Mouse (Mus musculus) MEL (cell line): ENCODE measurements at regions not wholly inside any gene's neighbourhood (a gene's known extent, or its start where the extent isn't known, plus 50 kb on each side); places are given as distances from the start of the nearest gene placed in this dataset.

Experiments used
- DNase-seq: peaks from one replicate; pipeline ENCODE4 v3.0.0; 2011; ENCODE audit warnings: low read depth, low spot score
- H3K27ac ChIP-seq: 2 replicates; pipeline ENCODE4 v1.5.1; 2012; ENCODE audit warnings: low read depth, mild to moderate bottlenecking, control low read depth, low read length, moderate library complexity; ENCODE audit not compliant: control insufficient read depth
- H3K27me3 ChIP-seq, 2 experiments: fragments of 150-350 bp in 1 of 2; sonication (generic) in 1 of 2; 2 replicates each; pipeline ENCODE4 v1.6.1; 2012; ENCODE audit warnings: low read length in 2 of 2, mild to moderate bottlenecking in 2 of 2, improper control_type of control experiment in 1 of 2, moderate library complexity in 1 of 2; ENCODE audit not compliant: insufficient read depth in 2 of 2, control insufficient read depth in 1 of 2
- H3K36me3 ChIP-seq, 2 experiments: 2 replicates each; pipeline ENCODE4 v1.6.1; 2012 to 2014; ENCODE audit warnings: low read length in 2 of 2, improper control_type of control experiment in 1 of 2, inconsistent platforms in 1 of 2, mild to moderate bottlenecking in 1 of 2; ENCODE audit not compliant: insufficient read depth in 2 of 2, control insufficient read depth in 1 of 2
- H3K4me1 ChIP-seq, 2 experiments: fragments of 150-350 bp in 1 of 2; sonication (generic) in 1 of 2; 2 replicates each; pipeline ENCODE4 v1.6.1; 2012; ENCODE audit warnings: low read length in 2 of 2, improper control_type of control experiment in 1 of 2, mild to moderate bottlenecking in 1 of 2; ENCODE audit not compliant: insufficient read depth in 2 of 2, control insufficient read depth in 1 of 2
- H3K4me3 ChIP-seq, 2 experiments: fragments of 150-350 bp in 1 of 2; sonication (generic) in 1 of 2; 2 replicates each; pipeline ENCODE4 v1.5.1; 2012; ENCODE audit warnings: low read depth in 2 of 2, low read length in 2 of 2, mild to moderate bottlenecking in 2 of 2, moderate library complexity in 2 of 2, control low read depth in 1 of 2, improper control_type of control experiment in 1 of 2; ENCODE audit not compliant: control insufficient read depth in 1 of 2, insufficient read depth in 1 of 2
- H3K79me2 ChIP-seq: 2 replicates; pipeline ENCODE4 v1.6.1; 2012; ENCODE audit warnings: mild to moderate bottlenecking, low read length, moderate library complexity; ENCODE audit not compliant: control insufficient read depth, poor library complexity, insufficient read depth
- H3K9ac ChIP-seq: 2 replicates; pipeline ENCODE4 v1.6.1; 2012; ENCODE audit warnings: low read depth, mild to moderate bottlenecking, control low read depth, low read length, moderate library complexity; ENCODE audit not compliant: control insufficient read depth, poor library complexity, severe bottlenecking
- H3K9me3 ChIP-seq: fragments of 150-350 bp; sonication (generic); replicated peaks from 2 replicates; pipeline ENCODE4 v1.6.1; 2012; ENCODE audit warnings: mild to moderate bottlenecking, low read length, improper control_type of control experiment, moderate library complexity; ENCODE audit not compliant: insufficient read depth
- BHLHE40 ChIP-seq: IDR thresholded peaks from 2 replicates; pipeline ENCODE4 v1.6.1; 2012; ENCODE audit warnings: low read depth, mild to moderate bottlenecking, inconsistent platforms, low read length, improper control_type of control experiment, borderline replicate concordance
- CHD2 ChIP-seq: IDR thresholded peaks from 2 replicates; pipeline ENCODE4 v1.6.1; 2011; ENCODE audit warnings: low read length, improper control_type of control experiment
- CTCF ChIP-seq, 3 experiments: IDR thresholded peaks in 2 of 3; conservative IDR thresholded peaks in 1 of 3; 2 replicates each; pipeline ENCODE4 v1.5.1; 2011 to 2012; ENCODE audit warnings: low read length in 3 of 3, low read depth in 2 of 3, mild to moderate bottlenecking in 2 of 3, improper control_type of control experiment in 1 of 3, inconsistent platforms in 1 of 3, mixed read lengths in 1 of 3, moderate library complexity in 1 of 3; ENCODE audit not compliant: control insufficient read depth in 1 of 3, insufficient read depth in 1 of 3, poor library complexity in 1 of 3, severe bottlenecking in 1 of 3
- ELF1 ChIP-seq: IDR thresholded peaks from 2 replicates; pipeline ENCODE4 v1.6.1; 2014; ENCODE audit warnings: low read depth, mild to moderate bottlenecking, inconsistent platforms, low read length, improper control_type of control experiment, moderate library complexity
- EP300 ChIP-seq, 2 experiments: IDR thresholded peaks; 2 replicates each; pipeline ENCODE4 v1.6.1; 2011; ENCODE audit warnings: improper control_type of control experiment in 2 of 2, low read length in 2 of 2, low read depth in 1 of 2, mild to moderate bottlenecking in 1 of 2
- ETS1 ChIP-seq: IDR thresholded peaks from 2 replicates; pipeline ENCODE4 v1.6.1; 2012; ENCODE audit warnings: low read depth, mild to moderate bottlenecking, inconsistent platforms, low read length, improper control_type of control experiment, moderate library complexity
- GATA1 ChIP-seq: IDR thresholded peaks from 2 replicates; pipeline ENCODE4 v1.6.1; 2011; ENCODE audit warnings: low read depth, low read length, improper control_type of control experiment
- HCFC1 ChIP-seq: IDR thresholded peaks from 2 replicates; pipeline ENCODE4 v1.6.1; 2012; ENCODE audit warnings: low read depth, mild to moderate bottlenecking, inconsistent platforms, low read length, improper control_type of control experiment, moderate library complexity
- JUND ChIP-seq: IDR thresholded peaks from 2 replicates; pipeline ENCODE4 v1.6.1; 2011; ENCODE audit warnings: low read depth, mild to moderate bottlenecking, improper control_type of control experiment, low read length
- MAFK ChIP-seq: IDR thresholded peaks from 2 replicates; pipeline ENCODE4 v1.6.1; 2011; ENCODE audit warnings: low read depth, mild to moderate bottlenecking, low read length, improper control_type of control experiment, borderline replicate concordance
- MAX ChIP-seq: IDR thresholded peaks from 2 replicates; pipeline ENCODE4 v1.6.1; 2011; ENCODE audit warnings: low read length, improper control_type of control experiment
- MAZ ChIP-seq: IDR thresholded peaks from 2 replicates; pipeline ENCODE4 v1.6.1; 2012; ENCODE audit warnings: low read depth, mild to moderate bottlenecking, inconsistent platforms, low read length, improper control_type of control experiment
- MEF2A ChIP-seq: IDR thresholded peaks from 2 replicates; pipeline ENCODE4 v1.6.1; 2014; ENCODE audit warnings: low read depth, mild to moderate bottlenecking, inconsistent platforms, low read length, improper control_type of control experiment; ENCODE audit not compliant: poor library complexity, insufficient replicate concordance, severe bottlenecking; ENCODE audit errors: extremely low read depth
- MXI1 ChIP-seq: IDR thresholded peaks from 2 replicates; pipeline ENCODE4 v1.6.1; 2011; ENCODE audit warnings: mild to moderate bottlenecking, low read depth, low read length, improper control_type of control experiment
- MYB ChIP-seq: IDR thresholded peaks from 2 replicates; pipeline ENCODE4 v1.6.1; 2011; ENCODE audit warnings: mild to moderate bottlenecking, low read depth, low read length, improper control_type of control experiment
- MYC ChIP-seq: IDR thresholded peaks from 2 replicates; pipeline ENCODE4 v1.6.1; 2011; ENCODE audit warnings: low read depth, mild to moderate bottlenecking, low read length, improper control_type of control experiment, moderate library complexity
- NRF1 ChIP-seq: IDR thresholded peaks from 2 replicates; pipeline ENCODE4 v1.6.1; 2014; ENCODE audit warnings: low read depth, mild to moderate bottlenecking, inconsistent platforms, low read length, improper control_type of control experiment, moderate library complexity; ENCODE audit not compliant: poor library complexity, insufficient read depth, severe bottlenecking
- POLR2A ChIP-seq, 2 experiments: IDR thresholded peaks; 2 replicates each; pipeline ENCODE4 v1.6.1; 2011 to 2012; ENCODE audit warnings: low read length in 2 of 2, mild to moderate bottlenecking in 2 of 2, control low read depth in 1 of 2, improper control_type of control experiment in 1 of 2, low read depth in 1 of 2, moderate library complexity in 1 of 2; ENCODE audit not compliant: control insufficient read depth in 1 of 2, insufficient read depth in 1 of 2, poor library complexity in 1 of 2
- POLR2AphosphoS5 ChIP-seq: IDR thresholded peaks from 2 replicates; pipeline ENCODE4 v1.6.1; 2012; ENCODE audit warnings: low read depth, borderline replicate concordance, mild to moderate bottlenecking, inconsistent platforms, low read length, moderate library complexity, mixed read lengths
- RAD21 ChIP-seq: IDR thresholded peaks from 2 replicates; pipeline ENCODE4 v1.6.1; 2011; ENCODE audit warnings: mild to moderate bottlenecking, low read depth, low read length, improper control_type of control experiment
- RCOR1 ChIP-seq: IDR thresholded peaks from 2 replicates; pipeline ENCODE4 v1.6.1; 2012; ENCODE audit warnings: low read depth, mild to moderate bottlenecking, inconsistent platforms, low read length, improper control_type of control experiment
- SIN3A ChIP-seq: IDR thresholded peaks from 2 replicates; pipeline ENCODE4 v1.6.1; 2012; ENCODE audit warnings: low read length, improper control_type of control experiment, inconsistent platforms
- TAL1 ChIP-seq: IDR thresholded peaks from 2 replicates; pipeline ENCODE4 v1.6.1; 2012; ENCODE audit warnings: mild to moderate bottlenecking, inconsistent platforms, low read length, moderate library complexity, mixed read lengths
- TBP ChIP-seq: IDR thresholded peaks from 2 replicates; pipeline ENCODE4 v1.8.0; 2011; ENCODE audit warnings: low read depth, low read length, improper control_type of control experiment
- TCF12 ChIP-seq: IDR thresholded peaks from 2 replicates; pipeline ENCODE4 v1.6.1; 2014; ENCODE audit warnings: low read depth, mild to moderate bottlenecking, inconsistent platforms, low read length, improper control_type of control experiment, moderate library complexity
- USF2 ChIP-seq, 2 experiments: IDR thresholded peaks; 2 replicates each; pipeline ENCODE4 v1.6.1; 2011 to 2012; ENCODE audit warnings: improper control_type of control experiment in 2 of 2, low read length in 2 of 2, borderline replicate concordance in 1 of 2, inconsistent platforms in 1 of 2, low read depth in 1 of 2, mild to moderate bottlenecking in 1 of 2; ENCODE audit not compliant: insufficient read depth in 1 of 2
- ZKSCAN1 ChIP-seq: IDR thresholded peaks from 2 replicates; pipeline ENCODE4 v1.6.1; 2012; ENCODE audit warnings: low read depth, mild to moderate bottlenecking, inconsistent platforms, low read length, improper control_type of control experiment, moderate library complexity
- ZMIZ1 ChIP-seq: IDR thresholded peaks from 2 replicates; pipeline ENCODE4 v1.6.1; 2012; ENCODE audit warnings: low read depth, mild to moderate bottlenecking, inconsistent platforms, low read length, improper control_type of control experiment, moderate library complexity
- ZNF384 ChIP-seq: IDR thresholded peaks from 2 replicates; pipeline ENCODE4 v1.6.1; 2012; ENCODE audit warnings: low read depth, mild to moderate bottlenecking, inconsistent platforms, low read length, improper control_type of control experiment

DNA sequence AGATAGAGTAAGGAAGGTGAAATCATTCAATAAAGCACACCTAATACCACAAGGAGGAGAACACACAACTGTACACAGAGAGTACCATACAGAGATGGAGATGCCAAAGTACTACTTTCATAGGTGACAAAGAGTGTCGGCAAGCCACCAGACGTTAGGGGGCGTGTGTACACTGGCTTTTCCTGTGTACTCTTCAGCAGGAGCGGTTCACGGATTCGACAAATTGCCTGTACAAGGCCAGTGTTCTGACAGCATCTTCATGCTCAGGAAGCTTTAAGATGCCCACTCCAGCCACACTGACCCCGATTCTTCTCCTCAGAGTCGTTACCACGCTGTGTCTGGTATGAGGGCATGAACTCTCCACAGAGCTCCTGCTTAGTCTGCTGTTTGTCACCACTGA, 179.5 kb upstream of the Fer start:
- H3K9me3 ChIP-seq = no peaks in the 10 kb centered on the region
- no peak overlapping the region for H3K9ac ChIP-seq
- peak; percentile 25 for TF ChIP-seq RAD21
- TF ChIP-seq CTCF (IDR thresholded peaks at IDR 0.05 in 2 of 3, conservative IDR thresholded peaks at IDR 0.05 in 1 of 3; ENCODE audit: control insufficient read depth in 1 of 3, insufficient read depth in 1 of 3, low read depth in 2 of 3, low read length in 3 of 3, poor library complexity in 1 of 3, severe bottlenecking in 1 of 3) = peak; percentile 4 to 31 (median 19); a peak in 3 of 6 replicates
- no peak for TF ChIP-seq MYB
- no peak for TF ChIP-seq ELF1
- TF ChIP-seq MAFK = no peak
- no peak overlapping the region for H3K27ac ChIP-seq
- H3K36me3 ChIP-seq = peaks cover 0 to 11% of the 10 kb centered on the region in 2 experiments; a peak in 2 of 4 replicates
- H3K4me1 ChIP-seq = peaks cover 5 to 6% of the 10 kb centered on the region in 2 experiments
- no peaks in the 10 kb centered on the region for H3K79me2 ChIP-seq
- no peak overlapping the region for H3K4me3 ChIP-seq
- DNase-seq = peak; percentile 26
- no peaks in the 10 kb centered on the region for H3K27me3 ChIP-seq

DNA sequence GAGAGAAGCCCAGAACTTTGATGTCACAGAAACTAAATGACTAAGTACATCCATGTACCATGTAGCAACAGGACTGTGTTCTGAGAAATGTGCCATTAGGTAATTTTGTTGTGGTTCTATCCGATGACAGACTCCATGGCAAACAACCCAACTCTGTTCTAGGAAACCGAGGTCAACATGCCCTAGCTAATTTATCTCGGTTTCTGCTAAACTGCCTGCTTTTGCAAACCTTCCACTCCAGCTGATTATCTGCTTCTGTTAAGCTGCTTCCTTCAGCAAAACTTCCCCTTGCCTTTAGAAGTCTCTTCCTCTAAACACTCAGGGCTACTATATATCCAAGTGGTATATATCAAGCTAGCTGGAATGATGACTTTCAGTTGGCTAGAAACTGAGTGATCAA, 178.8 kb upstream of the Fer start:
- H3K9me3 ChIP-seq = no peaks in the 10 kb centered on the region
- H3K36me3 ChIP-seq = peaks cover 0 to 11% of the 10 kb centered on the region in 2 experiments; a peak in 2 of 4 replicates
- H3K79me2 ChIP-seq = no peaks in the 10 kb centered on the region
- peaks cover 5 to 6% of the 10 kb centered on the region in 2 experiments for H3K4me1 ChIP-seq
- H3K9ac ChIP-seq = no peak overlapping the region
- peak; percentile 77 for DNase-seq
- H3K27ac ChIP-seq = no peak overlapping the region
- H3K27me3 ChIP-seq = no peaks in the 10 kb centered on the region
- TF ChIP-seq SIN3A = peak; percentile 69
- TF ChIP-seq ZNF384 = no peak
- 0 out of 2 replicates have a peak, but pooled peaks have one; percentile 49 for TF ChIP-seq MYB
- TF ChIP-seq MEF2A = no peak
- TF ChIP-seq JUND = no peak
- no peak; the same call in 1 of the 2 replicates for TF ChIP-seq BHLHE40
- TF ChIP-seq MXI1 = no peak
- no peak for TF ChIP-seq POLR2A (IDR thresholded peaks at IDR 0.05; ENCODE audit: control insufficient read depth in 1 of 2, insufficient read depth in 1 of 2, low read depth in 1 of 2, low read length in 2 of 2, poor library complexity in 1 of 2)
- TF ChIP-seq RCOR1 = peak; percentile 83
- no peak for TF ChIP-seq USF2 (IDR thresholded peaks at IDR 0.05; ENCODE audit: borderline replicate concordance in 1 of 2, insufficient read depth in 1 of 2, low read depth in 1 of 2, low read length in 2 of 2)
- peak; percentile 78 to 83 for TF ChIP-seq EP300 (IDR thresholded peaks at IDR 0.05; ENCODE audit: low read depth in 1 of 2, low read length in 2 of 2)
- no peak for TF ChIP-seq HCFC1
- no peak for TF ChIP-seq ELF1
- no peak for TF ChIP-seq POLR2AphosphoS5
- 0 out of 2 replicates have a peak, but pooled peaks have one; percentile 35 for TF ChIP-seq MAFK
- no peak for TF ChIP-seq TAL1
- peak; percentile 54; the same call in 1 of the 2 replicates for TF ChIP-seq TBP
- TF ChIP-seq MYC = no peak
- no peak for TF ChIP-seq RAD21
- no peak for TF ChIP-seq ZMIZ1
- peak; percentile 93 for TF ChIP-seq ETS1
- TF ChIP-seq ZKSCAN1 = no peak
- no peak for TF ChIP-seq MAX
- TF ChIP-seq NRF1 = no peak
- no peak for TF ChIP-seq MAZ
- peak; percentile 88 for TF ChIP-seq GATA1
- TF ChIP-seq TCF12 = peak; percentile 63
- no peak for TF ChIP-seq CHD2
- H3K4me3 ChIP-seq = no peak overlapping the region
